Mouse (Mus musculus): ENCODE results near the gene Med14.

Gene Med14

DNA sequence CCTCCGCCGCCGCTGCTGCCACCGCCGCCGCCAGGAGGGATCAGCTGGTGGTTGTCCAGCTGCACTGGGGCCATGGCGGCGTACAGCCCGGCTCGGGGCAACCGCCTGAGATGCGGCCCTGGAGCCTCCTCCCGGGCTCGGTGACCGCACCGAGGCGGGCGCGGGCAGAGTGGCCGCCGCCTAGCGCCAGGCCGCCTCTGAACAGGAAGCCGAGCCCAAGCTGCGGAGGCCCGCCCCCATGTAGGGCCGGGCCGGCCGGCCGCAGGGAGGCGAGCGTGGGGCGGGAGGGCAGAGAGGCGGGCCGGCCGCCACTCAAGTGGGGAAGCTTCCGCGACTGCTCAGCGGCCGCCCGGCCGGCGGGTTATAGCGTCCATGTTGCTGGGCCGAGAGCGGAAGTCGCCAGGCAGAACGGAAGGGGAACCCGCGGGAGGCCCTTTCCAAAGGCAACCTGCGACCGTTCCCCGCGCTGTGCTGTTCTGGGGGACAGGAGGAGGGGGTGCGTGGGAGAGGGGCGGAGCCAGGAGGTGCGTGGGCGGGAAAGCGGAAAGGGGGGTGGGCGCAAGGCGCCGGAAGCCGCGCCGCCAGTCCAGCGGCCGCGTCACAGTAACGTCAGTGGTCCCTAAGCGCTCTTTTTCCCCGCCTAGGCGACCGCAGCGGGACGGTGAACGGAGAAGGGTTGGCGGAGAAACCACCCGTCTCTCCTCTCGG lies at the start of gene Med14:
Med14 (minus strand) TSS at position 448 of the 708 bp plus-strand sequence.
- peak; percentile 42 for DNase-seq (ENCODE audit: low spot score)

DNA sequence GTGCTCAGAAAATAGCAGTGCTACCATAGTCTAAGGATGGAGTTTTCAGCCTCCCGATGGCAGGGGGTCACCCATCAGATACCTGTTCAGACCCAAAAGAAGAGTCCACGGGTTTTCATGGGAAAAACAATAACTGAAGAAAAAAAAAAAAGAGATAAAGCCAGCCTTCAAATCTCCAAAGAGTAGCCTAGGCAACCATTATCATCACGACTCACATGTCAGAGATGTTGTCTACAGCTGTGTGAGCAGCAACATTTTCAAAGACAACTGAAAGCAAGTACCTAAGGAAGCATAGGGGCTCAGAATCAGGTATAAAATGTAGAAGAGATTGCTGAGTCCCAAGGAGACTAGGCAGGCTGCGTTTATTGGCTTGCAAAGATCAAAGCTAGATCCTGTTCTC lies 38.7 kb upstream of the Med14 start:
- no peak for DNase-seq (ENCODE audit: low spot score)

DNA sequence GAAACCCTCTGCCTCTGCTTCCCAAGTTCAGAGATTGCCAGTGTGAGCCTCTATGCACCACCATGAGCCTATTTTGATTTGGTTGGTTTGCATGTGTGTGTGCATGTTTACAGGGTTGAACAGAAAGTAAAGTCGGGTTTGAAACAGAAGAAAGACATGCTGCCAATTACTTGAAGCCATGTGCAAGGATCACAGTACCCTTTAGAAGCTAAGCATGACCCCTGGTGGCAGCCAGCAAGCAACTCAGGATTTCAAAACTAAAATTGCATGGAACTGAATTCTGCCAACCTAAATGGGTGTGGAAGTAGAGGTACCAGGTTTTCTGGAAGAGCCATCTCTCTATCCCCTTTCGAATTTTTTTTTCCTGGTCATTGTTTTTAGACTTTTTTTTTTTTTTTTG lies 33.0 kb upstream of the Med14 start:
- no peak for DNase-seq (ENCODE audit: low spot score)

- DNase-seq (ENCODE audit: low spot score) = no peak
These were observed 29.9 kb upstream of the Med14 start for GRCm38 (mm10) chrX:12791674-12792340.

GRCm38 (mm10) chrX:12773236-12773635 lies 11.4 kb upstream of the Med14 start:
- no peak for DNase-seq (ENCODE audit: low spot score)

DNA sequence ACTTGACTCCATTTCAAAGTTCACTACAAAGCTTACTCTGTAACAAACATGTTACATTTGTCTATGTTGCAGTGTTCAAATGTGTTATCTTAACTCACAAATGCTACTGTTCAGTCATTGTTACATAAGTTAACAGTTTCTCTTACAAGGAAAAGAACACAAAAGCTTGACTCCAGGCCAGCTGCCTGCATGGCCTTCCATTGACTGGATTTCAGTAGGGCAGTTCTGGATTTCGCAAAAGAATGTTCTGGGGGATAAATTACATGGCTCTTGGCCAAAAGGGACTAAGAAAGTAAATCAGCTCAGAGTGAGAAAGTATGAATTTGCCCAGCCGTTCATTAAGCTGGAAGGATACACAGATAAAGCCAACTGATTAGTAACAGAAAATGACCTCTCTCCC lies 9.7 kb upstream of the Med14 start:
- DNase-seq (ENCODE audit: low spot score) = no peak

DNA sequence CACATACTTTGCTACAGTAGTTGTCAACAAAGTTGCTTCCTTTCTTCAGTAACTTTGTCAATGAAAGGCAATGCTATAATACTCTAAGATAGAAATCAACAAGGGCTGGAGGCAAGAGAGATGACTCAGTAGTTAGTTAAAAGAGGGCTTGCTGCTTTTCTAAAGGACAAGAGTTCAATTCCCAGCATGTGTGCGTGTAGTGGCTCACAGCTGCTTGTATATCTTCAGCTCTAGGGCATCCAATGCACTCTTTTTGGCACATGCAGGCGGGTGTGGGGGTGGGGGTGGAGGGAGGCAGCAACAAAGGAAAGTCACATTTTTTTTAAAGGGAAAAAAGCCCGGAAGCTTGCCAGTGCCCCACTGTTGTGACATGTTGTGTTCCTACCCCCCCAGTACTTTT lies 6.7 kb upstream of the Med14 start:
- no peak for DNase-seq (ENCODE audit: low spot score)

DNA sequence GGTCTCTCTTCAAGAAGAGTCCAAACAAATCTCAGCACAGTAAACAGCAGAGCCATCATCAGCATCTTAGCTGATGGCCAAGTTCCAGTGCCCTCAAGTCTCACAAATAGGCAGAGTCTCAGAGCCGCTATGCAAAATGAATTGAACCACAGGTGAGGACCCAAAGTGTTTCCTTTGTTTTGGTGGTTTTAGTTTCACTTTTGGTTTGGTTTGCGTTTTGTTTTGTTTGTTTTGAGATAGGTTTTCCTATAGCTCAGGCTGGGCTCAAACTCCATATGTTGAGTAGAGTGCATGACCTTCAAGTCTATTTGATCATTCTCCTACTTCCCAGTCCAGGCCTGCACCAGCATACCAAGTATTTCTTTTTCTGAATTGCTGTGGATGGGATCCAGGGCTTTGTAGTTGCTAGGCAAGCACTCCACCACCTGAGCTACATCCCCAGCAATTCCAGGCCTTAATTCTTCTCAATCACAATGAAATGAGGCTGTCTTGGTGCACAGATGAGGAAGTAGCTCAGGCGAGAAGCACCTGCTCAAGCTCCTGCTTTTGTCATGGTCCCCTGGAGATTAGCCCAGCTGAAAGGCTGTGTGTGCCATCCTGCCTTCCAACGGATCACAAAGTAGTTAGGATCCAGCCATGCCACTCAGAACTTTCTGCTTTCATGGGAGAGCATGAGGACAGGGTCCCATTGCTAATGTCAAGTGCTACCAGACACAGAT lies 5.1 kb upstream of the Med14 start:
- no peak for DNase-seq (ENCODE audit: low spot score)

GRCm38 (mm10) chrX:12763127-12763834 lies 1.4 kb upstream of the Med14 start:
- no peak for DNase-seq (ENCODE audit: low spot score)

- no peak for DNase-seq (ENCODE audit: low spot score)
These were observed 657 bp upstream of the Med14 start for GRCm38 (mm10) chrX:12762334-12763126.

- DNase-seq (ENCODE audit: low spot score) = no peak
These were observed 631 bp downstream of the Med14 start for GRCm38 (mm10) chrX:12761259-12761625.

- no peak for DNase-seq (ENCODE audit: low spot score)
These were observed 1.4 kb downstream of the Med14 start for GRCm38 (mm10) chrX:12760501-12760900.

DNA sequence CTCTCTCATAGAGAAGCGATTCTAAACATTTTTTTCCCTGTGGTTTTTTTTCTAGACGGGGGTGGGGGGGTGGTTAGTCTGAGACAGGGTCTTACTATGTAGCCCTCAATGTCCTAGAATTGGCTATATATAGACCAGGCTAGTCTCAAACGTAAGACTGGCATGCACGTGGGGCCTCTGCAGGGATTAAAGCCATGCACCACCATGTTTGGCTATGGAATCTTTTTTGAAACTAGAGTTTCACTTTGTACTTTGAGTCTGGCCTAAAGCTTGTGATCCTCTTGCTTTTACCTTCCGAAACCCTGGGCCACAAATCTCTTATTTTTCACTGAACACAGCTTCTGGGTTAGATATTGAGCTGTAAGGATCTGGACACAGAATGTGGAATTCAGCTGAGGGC lies 2.2 kb downstream of the Med14 start:
- DNase-seq (ENCODE audit: low spot score) = no peak

DNA sequence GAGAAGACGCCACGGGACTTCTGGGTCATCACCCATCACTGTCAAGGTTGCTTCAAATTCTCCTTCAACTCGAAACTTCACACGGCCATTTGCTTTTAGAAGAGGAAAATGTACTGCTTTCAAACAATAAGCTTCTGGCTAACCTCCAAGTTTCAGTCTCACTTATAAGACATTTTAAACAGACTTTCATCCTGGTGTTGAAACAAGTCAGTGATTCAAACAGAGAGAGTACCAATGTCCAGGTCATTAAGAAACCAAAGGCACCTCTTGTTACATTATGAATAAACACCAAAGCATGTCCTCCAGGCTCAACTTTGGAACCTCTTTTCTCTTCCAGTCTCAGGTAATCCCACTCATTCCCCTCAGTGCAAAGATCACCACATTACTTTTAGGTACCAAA lies 14.0 kb downstream of the Med14 start:
- no peak for DNase-seq (ENCODE audit: low spot score)

DNA sequence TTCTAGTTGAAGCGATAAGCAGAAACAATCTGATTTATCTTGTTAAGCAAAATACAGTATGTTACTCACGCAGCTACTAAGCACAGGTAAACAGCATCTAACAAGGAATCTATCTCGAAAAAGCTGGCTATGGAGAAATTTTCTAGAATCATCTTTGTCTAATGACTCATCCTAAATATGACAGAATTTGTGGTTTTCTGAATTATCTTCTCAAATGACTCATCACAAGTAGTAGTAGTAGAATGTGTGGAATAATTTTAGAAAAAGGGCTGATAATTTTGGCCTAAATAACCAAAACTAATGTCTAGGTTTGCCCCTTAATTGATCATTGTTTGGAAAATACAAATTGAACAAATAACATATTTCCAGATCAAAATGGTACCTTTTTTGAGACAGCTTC lies 15.1 kb downstream of the Med14 start:
- no peak for DNase-seq (ENCODE audit: low spot score)

GRCm38 (mm10) chrX:12740396-12740795 lies 21.5 kb downstream of the Med14 start:
- no peak for DNase-seq (ENCODE audit: low spot score)

- no peak for DNase-seq (ENCODE audit: low spot score)
These were observed 45.8 kb downstream of the Med14 start for GRCm38 (mm10) chrX:12716036-12716435.

GRCm38 (mm10) chrX:12713796-12714195 lies 48.1 kb downstream of the Med14 start:
- no peak for DNase-seq (ENCODE audit: low spot score)

- DNase-seq (ENCODE audit: low spot score) = no peak
These were observed 75.0 kb downstream of the Med14 start for GRCm38 (mm10) chrX:12686910-12687309.

DNA sequence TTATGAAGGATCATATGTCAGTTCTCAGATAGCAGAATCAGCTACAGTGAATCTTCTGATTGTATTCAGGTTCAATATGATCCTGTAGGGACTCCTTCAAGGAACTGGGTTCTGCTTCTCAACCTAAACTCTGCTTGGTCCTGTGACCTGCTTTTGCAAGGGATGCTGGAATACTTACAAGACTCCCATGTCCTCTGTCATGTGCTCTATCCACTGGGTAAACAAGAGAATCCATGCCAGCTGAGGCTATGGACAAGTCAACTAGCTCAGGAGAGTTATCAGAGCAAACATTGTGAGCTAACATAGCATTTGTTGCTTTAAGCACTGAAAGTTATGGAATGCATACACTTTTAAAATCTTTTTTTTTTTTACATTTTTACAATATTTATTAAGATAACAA lies 75.8 kb downstream of the Med14 start:
- no peak for DNase-seq (ENCODE audit: low spot score)

- DNase-seq (ENCODE audit: low spot score) = no peak
These were observed 84.5 kb downstream of the Med14 start for GRCm38 (mm10) chrX:12677396-12677795.
